ENCODE assay signal across 8 mouse cellular contexts in genomic region chr19:44146568-44146879, GRCm38 (mm10). TPM values are rescaled to one million over a fixed set of nuclear protein-coding genes. Genes with fewer than 3 reads are reported as not detected.
DNase-seq lines count a peak whose midpoint lies in the region; ATAC-seq and TF ChIP-seq lines count a peak whose summit lies in the region.

No protein-coding gene starts in this region.

- peaks cover 2% of the 10 kb centered on the region; the same call in 1 of the 2 replicates for H3K36me3 ChIP-seq in neural tube, embryonic 11.5 days (ENCODE audit: control insufficient read depth, insufficient read depth, low read length)
- peaks cover 30% of the 10 kb centered on the region for H3K36me3 ChIP-seq in limb, embryonic 14.5 days (ENCODE audit: control insufficient read depth, insufficient read depth, low read length)
- peaks cover 4% of the 10 kb centered on the region; the same call in 1 of the 2 replicates for H3K36me3 ChIP-seq in stomach, embryonic 15.5 days

- 0 out of 2 replicates have a peak, but pooled peaks have one; percentile 23 for ATAC-seq in neural tube, embryonic 11.5 days (ENCODE audit: insufficient read depth, low FRiP score, low TSS enrichment)
- 0 out of 2 replicates have a peak, but pooled peaks have one; percentile 12 for ATAC-seq in limb, embryonic 14.5 days (ENCODE audit: low FRiP score, low read depth)
- no peak for ATAC-seq in stomach, embryonic 15.5 days (ENCODE audit: insufficient read depth, low FRiP score, low read depth)

- peak overlapping the region; percentile 34; the same call in 1 of the 2 replicates for H3K27ac ChIP-seq in cerebellum, adult 2 months (ENCODE audit: insufficient read depth, low read length)
- no peak overlapping the region for H3K27ac ChIP-seq in neural tube, embryonic 11.5 days (ENCODE audit: low read depth, low read length)
- no peak overlapping the region for H3K27ac ChIP-seq in limb, embryonic 14.5 days (replicated peaks; ENCODE audit: low read depth, low read length)
- H3K27ac ChIP-seq in stomach, embryonic 15.5 days, result no peak overlapping the region

- H3K9ac ChIP-seq in neural tube, embryonic 11.5 days (ENCODE audit: low read length), result peak overlapping the region; percentile 76
- peak overlapping the region; percentile 69; the same call in 1 of the 2 replicates for H3K9ac ChIP-seq in limb, embryonic 14.5 days (ENCODE audit: low read depth, low read length, severe bottlenecking)
- H3K9ac ChIP-seq in stomach, embryonic 15.5 days, result no peak overlapping the region

- no peak for TF ChIP-seq POLR2A in cerebellum, adult 2 months (IDR thresholded peaks at IDR 0.05; ENCODE audit: borderline replicate concordance, insufficient read depth, low read length)
- TF ChIP-seq POLR2A in limb, embryonic 14.5 days (IDR thresholded peaks at IDR 0.05; ENCODE audit: borderline replicate concordance, extremely low read depth, insufficient read depth, insufficient read length), result no peak

- 53% methylated on average over 9 of the region's 9 CpGs for WGBS in cerebellum, adult 2 months
- 63% methylated on average over 9 of the region's 9 CpGs for WGBS in neural tube, embryonic 11.5 days
- WGBS in limb, embryonic 14.5 days, result 60% methylated on average over 9 of the region's 9 CpGs
- 58% methylated on average over 9 of the region's 9 CpGs for WGBS in stomach, embryonic 15.5 days

- peak overlapping the region; percentile 72 for H3K4me2 ChIP-seq in neural tube, embryonic 11.5 days (ENCODE audit: low read depth)
- peak overlapping the region; percentile 65 for H3K4me2 ChIP-seq in limb, embryonic 14.5 days (replicated peaks; ENCODE audit: low read depth, low read length, severe bottlenecking)
- H3K4me2 ChIP-seq in stomach, embryonic 15.5 days, result peak overlapping the region; percentile 82

- peak overlapping the region; percentile 87 for H3K4me3 ChIP-seq in cerebellum, adult 2 months (replicated peaks; ENCODE audit: insufficient read depth, low read depth, low read length)
- H3K4me3 ChIP-seq in neural tube, embryonic 11.5 days (ENCODE audit: low read depth, low read length), result peak overlapping the region; percentile 74; the same call in 1 of the 2 replicates
- peak overlapping the region; percentile 70 for H3K4me3 ChIP-seq in limb, embryonic 14.5 days (replicated peaks; ENCODE audit: low read length)
- H3K4me3 ChIP-seq in stomach, embryonic 15.5 days (replicated peaks), result peak overlapping the region; percentile 77

- TF ChIP-seq CTCF in cerebellum, adult 2 months (IDR thresholded peaks at IDR 0.05; ENCODE audit: borderline replicate concordance, insufficient read depth, low read depth, low read length), result no peak

- DNase-seq in cerebellum, adult 2 months, result no peak
- DNase-seq in cerebellum, postnatal 4 days (ENCODE audit: low spot score in 2 of 2), result no peak
- DNase-seq in neural tube, embryonic 11.5 days (ENCODE audit: low spot score), result no peak
- no peak for DNase-seq in neural tube, embryonic 10.5 days (ENCODE audit: extremely low spot score, low spot score)
- no peak for DNase-seq in limb, embryonic 14.5 days (ENCODE audit: low spot score)
- no peak for DNase-seq in urinary bladder, postnatal 10 days (ENCODE audit: low spot score)
- no peak for DNase-seq in thymus, postnatal 25 days

- H3K4me1 ChIP-seq in cerebellum, adult 2 months (ENCODE audit: control insufficient read depth, insufficient read depth, low read length), result no peaks in the 10 kb centered on the region
- peaks cover 5% of the 10 kb centered on the region; the same call in 1 of the 2 replicates for H3K4me1 ChIP-seq in neural tube, embryonic 11.5 days (ENCODE audit: control insufficient read depth, insufficient read depth, low read length)
- peaks cover 11% of the 10 kb centered on the region for H3K4me1 ChIP-seq in limb, embryonic 14.5 days (ENCODE audit: control insufficient read depth, insufficient read depth, low read length)
- H3K4me1 ChIP-seq in stomach, embryonic 15.5 days, result peaks cover 10% of the 10 kb centered on the region; the same call in 1 of the 2 replicates

- no peaks in the 10 kb centered on the region for H3K27me3 ChIP-seq in cerebellum, adult 2 months (ENCODE audit: control insufficient read depth, insufficient read depth, low read length)
- no peaks in the 10 kb centered on the region for H3K27me3 ChIP-seq in neural tube, embryonic 11.5 days (ENCODE audit: control insufficient read depth, insufficient read depth, low read length)
- no peaks in the 10 kb centered on the region for H3K27me3 ChIP-seq in limb, embryonic 14.5 days (ENCODE audit: control insufficient read depth, insufficient read depth, low read length)
- H3K27me3 ChIP-seq in stomach, embryonic 15.5 days (replicated peaks), result no peaks in the 10 kb centered on the region

- no peaks in the 10 kb centered on the region for H3K9me3 ChIP-seq in neural tube, embryonic 11.5 days (ENCODE audit: control insufficient read depth, low read length)
- no peaks in the 10 kb centered on the region for H3K9me3 ChIP-seq in limb, embryonic 14.5 days (ENCODE audit: control insufficient read depth, low read length)
- no peaks in the 10 kb centered on the region for H3K9me3 ChIP-seq in stomach, embryonic 15.5 days

RNA-seq across cellular contexts. Expression of gene Bloc1s2, which starts 0.3 kb away (rescaled TPM):
- 81.0 and 82.4 TPM in 2 replicates for polyA plus RNA-seq in cerebellum, adult 2 months (2012; rRNA removed)
- 115 and 118 TPM in 2 replicates for polyA plus RNA-seq in neural tube, embryonic 11.5 days (2014; fragmentation: Nextera tagmentation; extraction: Ambion mirVana)
- 50.5 and 74.8 TPM in 2 replicates for polyA plus RNA-seq in limb, embryonic 14.5 days (2012; rRNA removed)
- 82.1 and 87.5 TPM in 2 replicates for polyA plus RNA-seq in limb, embryonic 14.5 days (2014; fragmentation: Nextera tagmentation; extraction: Ambion mirVana)
- 82.1 and 86.9 TPM in 2 replicates for polyA plus RNA-seq in stomach, embryonic 15.5 days (2015; fragmentation: Nextera tagmentation; extraction: Ambion mirVana)

RNA-seq across cellular contexts. Expression of gene Cwf19l1, which starts 10.8 kb away (rescaled TPM):
- 26.3 and 28.8 TPM in 2 replicates for polyA plus RNA-seq in cerebellum, adult 2 months (2012; rRNA removed)
- 36.5 and 38.6 TPM in 2 replicates for polyA plus RNA-seq in neural tube, embryonic 11.5 days (2014; fragmentation: Nextera tagmentation; extraction: Ambion mirVana)
- polyA plus RNA-seq in limb, embryonic 14.5 days (2012; rRNA removed), result 21.6 and 25.2 TPM in 2 replicates
- polyA plus RNA-seq in limb, embryonic 14.5 days (2014; fragmentation: Nextera tagmentation; extraction: Ambion mirVana), result 26.3 and 29.6 TPM in 2 replicates
- polyA plus RNA-seq in stomach, embryonic 15.5 days (2015; fragmentation: Nextera tagmentation; extraction: Ambion mirVana), result 28.6 and 29.7 TPM in 2 replicates

RNA-seq across cellular contexts. Expression of gene Chuk, which starts 39.2 kb away (rescaled TPM):
- 78.8 and 82.7 TPM in 2 replicates for polyA plus RNA-seq in cerebellum, adult 2 months (2012; rRNA removed)
- polyA plus RNA-seq in neural tube, embryonic 11.5 days (2014; fragmentation: Nextera tagmentation; extraction: Ambion mirVana), result 48.0 and 50.4 TPM in 2 replicates
- 60.3 and 64.9 TPM in 2 replicates for polyA plus RNA-seq in limb, embryonic 14.5 days (2012; rRNA removed)
- 37.0 and 42.2 TPM in 2 replicates for polyA plus RNA-seq in limb, embryonic 14.5 days (2014; fragmentation: Nextera tagmentation; extraction: Ambion mirVana)
- polyA plus RNA-seq in stomach, embryonic 15.5 days (2015; fragmentation: Nextera tagmentation; extraction: Ambion mirVana), result 37.1 and 39.9 TPM in 2 replicates

RNA-seq across cellular contexts. Expression of gene Pkd2l1, which starts 45.7 kb away (rescaled TPM):
- polyA plus RNA-seq in cerebellum, adult 2 months (2012; rRNA removed), result 5.3 and 8.2 TPM in 2 replicates
- 1.2 and 1.3 TPM in 2 replicates for polyA plus RNA-seq in neural tube, embryonic 11.5 days (2014; fragmentation: Nextera tagmentation; extraction: Ambion mirVana)
- 0.01 and 0.03 TPM in 2 replicates for polyA plus RNA-seq in limb, embryonic 14.5 days (2012; rRNA removed)
- polyA plus RNA-seq in limb, embryonic 14.5 days (2014; fragmentation: Nextera tagmentation; extraction: Ambion mirVana), result not detected in 2 replicates
- not detected in 2 replicates for polyA plus RNA-seq in stomach, embryonic 15.5 days (2015; fragmentation: Nextera tagmentation; extraction: Ambion mirVana)

RNA-seq across cellular contexts. Expression of gene Scd3, which starts 56.5 kb away (rescaled TPM):
- polyA plus RNA-seq in cerebellum, adult 2 months (2012; rRNA removed), result 20.5 and 20.9 TPM in 2 replicates
- 0.53 and 0.76 TPM in 2 replicates for polyA plus RNA-seq in neural tube, embryonic 11.5 days (2014; fragmentation: Nextera tagmentation; extraction: Ambion mirVana)
- not detected in 2 replicates for polyA plus RNA-seq in limb, embryonic 14.5 days (2012; rRNA removed)
- polyA plus RNA-seq in limb, embryonic 14.5 days (2014; fragmentation: Nextera tagmentation; extraction: Ambion mirVana), result 0.21 TPM in 1 of 2 replicates, not detected in the other
- polyA plus RNA-seq in stomach, embryonic 15.5 days (2015; fragmentation: Nextera tagmentation; extraction: Ambion mirVana), result 0.28 and 0.59 TPM in 2 replicates
